Mouse (Mus musculus): ENCODE measurements around the gene Slc45a1.

DNA sequence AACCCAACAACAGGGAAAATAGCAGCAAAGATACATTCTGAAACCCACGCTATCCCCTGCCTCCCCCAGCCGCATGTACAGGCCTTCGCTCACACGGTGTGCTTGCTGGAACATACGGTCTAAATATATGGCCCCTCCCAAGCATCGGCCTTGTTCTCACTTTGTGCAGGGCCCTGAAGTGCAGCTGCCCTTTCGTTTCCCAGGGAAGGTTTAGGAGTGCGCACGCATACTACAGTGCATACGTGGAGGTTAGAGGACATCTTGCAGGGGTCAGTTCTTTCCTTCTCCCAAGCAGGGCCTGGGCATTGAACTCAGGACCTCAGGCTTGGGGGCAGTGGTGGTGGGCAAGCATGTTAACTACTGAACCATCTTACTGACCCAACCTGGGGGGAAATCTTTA lies 23.3 kb upstream of the Slc45a1 start:
- TF ChIP-seq CTCF (IDR thresholded peaks at IDR 0.05; ENCODE audit: low read depth) (no peak), EP300 (optimal IDR thresholded peaks at IDR 0.05) (no peak)
